Mouse (Mus musculus): ENCODE results near the gene Cab39.

The Cab39 gene

DNA sequence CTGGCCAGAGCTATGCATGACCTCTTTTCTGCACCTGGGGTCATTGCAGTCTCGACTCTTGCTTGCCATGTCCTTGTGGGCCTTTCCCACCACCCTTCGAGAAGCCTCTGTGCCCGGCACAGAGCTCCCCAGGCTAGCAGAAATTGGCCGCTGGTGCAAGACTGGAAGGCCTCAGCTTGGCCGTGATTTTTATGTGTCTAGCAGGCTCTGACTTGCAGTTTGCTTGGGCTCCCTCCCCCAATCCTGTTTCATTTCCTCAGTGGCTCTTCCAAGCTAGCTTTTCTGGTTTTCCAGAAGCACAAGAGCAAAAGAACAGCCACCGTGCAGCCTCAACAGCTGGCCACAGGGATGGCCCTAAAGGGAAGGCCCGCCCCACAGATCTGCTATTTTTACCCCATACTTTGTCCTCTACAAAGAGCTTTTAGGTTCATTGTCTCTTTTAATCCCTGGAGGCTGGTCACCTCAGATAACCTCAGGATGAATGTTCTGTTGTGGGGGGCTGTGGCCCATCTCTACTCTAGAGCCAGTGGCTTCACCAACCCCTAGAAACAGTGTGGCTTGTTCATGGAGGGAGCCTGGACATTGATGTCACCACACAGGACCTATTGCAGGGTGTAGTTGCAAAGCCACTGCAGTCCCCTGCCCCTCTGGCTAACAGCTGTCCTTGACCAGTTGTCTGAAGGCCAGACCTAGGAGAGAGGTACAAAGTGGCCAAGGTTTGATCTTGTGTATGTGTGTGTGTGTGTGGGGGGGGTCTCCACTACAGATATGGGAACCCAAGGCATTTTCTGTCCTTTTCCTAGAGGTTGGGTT, 107.5 kb downstream of the Cab39 start:
- DNase-seq (ENCODE audit: low spot score in 2 of 2): no peak
